Mouse (Mus musculus) CD4-positive, CD25-positive, alpha-beta regulatory T cell, adult 2 months (primary cell): ENCODE data around the gene Inpp5f.
"Not testable (repeated sequence)": the region's sequence is repeated elsewhere in the genome, so short reads cannot be mapped to it uniquely, and the experiment has no call there.

Experiments
- DNase-seq: peaks from one replicate; pipeline ENCODE4 v3.0.0-alpha.2; 2012; ENCODE audit warnings: low read depth, low spot score

The Inpp5f gene

DNA sequence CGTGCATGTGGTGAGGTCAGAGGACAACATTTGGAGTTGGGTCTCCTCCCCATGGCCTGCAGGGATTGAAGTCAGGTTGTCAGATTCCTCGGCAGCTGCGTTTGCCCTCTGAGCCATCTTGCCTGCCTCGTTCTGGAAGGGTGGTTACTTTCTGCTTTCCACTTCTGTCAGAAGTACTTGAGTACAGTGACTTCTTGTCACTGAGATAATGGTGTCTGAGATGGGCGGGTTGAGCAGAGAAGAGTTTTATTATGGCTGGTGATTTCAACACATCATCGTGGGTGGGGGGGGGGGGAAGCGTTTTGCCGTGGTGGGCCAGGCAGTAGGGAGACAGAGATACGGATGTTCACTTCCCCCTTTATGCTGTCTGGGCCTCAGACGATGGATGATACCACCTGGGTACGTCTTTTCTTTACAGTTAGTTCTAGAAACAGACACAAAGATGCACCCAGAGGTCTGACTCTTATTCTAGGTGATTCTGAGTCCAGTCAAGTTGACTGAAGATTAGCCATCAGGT, 53.8 kb downstream of the Inpp5f start:
- no peak for DNase-seq

DNA sequence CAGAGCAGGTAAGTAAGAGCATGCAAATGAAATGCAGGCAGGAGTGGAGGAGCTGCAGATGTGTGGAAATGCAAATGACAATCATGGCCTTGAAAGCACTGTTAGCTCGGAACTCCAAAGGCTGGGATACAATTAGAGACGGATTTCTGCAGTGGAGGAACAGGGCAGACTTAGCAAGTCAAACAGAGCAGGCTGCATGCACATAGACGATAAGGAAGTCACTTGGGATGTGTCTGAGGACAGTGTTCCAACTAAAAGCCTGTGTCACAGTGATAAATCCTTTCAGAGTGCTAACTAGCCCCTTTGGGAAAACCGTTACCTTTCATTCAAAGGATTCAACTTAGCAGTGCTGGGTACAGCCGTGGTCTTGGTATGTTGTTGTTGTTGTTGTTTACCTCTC, 56.7 kb downstream of the Inpp5f start:
- no peak for DNase-seq

DNA sequence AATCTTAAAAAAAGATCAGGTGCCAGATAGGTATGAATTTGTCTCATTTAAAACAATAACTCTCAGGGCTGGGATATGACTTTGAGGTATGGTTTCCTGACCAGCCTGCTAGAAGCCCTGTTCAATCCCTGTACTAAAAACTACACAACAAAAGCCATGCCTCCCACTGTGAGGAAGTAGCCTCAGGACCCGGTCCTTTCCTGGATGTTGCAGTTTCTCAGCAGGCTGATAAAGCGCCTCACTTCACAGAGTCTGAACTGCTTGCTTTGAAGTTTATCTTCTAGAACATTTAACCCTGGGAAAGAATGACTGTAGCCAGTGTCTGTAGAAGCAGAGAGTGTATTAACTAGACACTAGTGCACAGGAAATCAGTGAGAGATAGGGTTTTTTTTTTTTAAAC, 57.7 kb downstream of the Inpp5f start:
- peak; percentile 26 for DNase-seq

DNA sequence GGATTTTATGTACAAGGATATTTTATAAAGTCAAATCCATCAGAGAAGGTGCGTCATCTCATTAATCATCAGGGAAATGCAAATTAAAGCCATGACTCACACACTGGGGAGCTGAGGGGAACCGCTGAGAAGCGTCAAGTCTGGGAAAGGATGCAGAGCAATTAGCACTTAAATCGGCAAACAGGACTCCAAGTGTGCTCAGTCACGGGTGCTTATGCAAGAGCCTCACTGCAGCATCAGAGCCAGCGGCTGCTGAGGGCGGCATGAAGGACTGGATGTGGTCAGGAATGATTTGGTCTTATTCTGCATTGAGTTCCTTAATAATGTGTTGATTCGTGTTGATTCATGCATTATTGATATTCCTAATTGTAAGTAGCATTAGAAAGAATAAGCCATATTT, 60.8 kb downstream of the Inpp5f start:
- DNase-seq, result peak; percentile 15

DNA sequence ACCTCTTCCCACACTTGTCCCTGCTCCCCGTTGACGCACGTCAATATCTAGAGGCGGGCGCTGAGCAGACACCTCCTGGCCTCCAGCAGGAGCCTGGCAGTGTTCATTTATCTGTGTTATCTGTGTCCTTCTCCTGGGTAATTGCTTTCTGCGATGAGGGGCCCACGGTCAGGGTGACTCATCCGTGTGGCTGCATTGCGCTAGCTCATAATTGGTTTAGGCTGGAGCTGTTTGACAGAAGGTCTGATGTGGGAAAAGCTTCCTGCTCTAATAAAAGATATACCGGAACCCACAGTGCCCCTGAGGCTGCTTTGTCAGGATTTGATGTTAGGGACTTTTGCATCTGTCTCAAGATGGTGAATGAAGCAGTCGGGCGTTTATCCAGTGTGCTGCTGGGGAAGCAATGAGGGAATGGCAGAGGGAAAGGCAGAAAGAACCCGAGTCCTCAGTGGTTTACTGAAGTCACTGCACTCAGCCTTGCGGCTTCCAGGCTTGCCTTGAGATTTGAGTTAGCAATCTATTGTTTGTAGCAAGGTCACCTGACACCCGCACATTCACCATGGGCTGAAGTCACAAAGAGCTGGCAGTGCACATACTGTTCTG, 61.4 kb downstream of the Inpp5f start:
- no peak for DNase-seq

DNA sequence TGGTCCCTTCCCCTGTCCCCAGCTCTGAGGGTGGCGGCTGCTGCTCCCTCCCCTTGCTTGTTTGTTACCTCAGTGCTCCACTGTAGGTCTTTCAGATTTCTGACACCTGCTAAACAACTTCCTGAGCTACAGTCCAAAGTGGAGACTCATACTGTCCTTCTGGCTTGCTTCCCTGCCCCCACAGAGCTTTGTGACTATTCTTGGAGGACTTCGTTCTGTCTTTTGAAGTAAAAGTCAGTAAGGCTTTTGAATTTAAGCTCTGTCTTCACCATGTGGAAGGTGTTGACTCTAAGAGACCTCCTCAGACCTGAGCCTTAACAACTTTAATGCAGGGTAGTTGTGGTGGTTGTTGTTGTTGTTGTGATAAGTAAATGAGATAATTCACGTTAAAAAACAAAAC, 67.4 kb downstream of the Inpp5f start:
- no peak for DNase-seq

DNA sequence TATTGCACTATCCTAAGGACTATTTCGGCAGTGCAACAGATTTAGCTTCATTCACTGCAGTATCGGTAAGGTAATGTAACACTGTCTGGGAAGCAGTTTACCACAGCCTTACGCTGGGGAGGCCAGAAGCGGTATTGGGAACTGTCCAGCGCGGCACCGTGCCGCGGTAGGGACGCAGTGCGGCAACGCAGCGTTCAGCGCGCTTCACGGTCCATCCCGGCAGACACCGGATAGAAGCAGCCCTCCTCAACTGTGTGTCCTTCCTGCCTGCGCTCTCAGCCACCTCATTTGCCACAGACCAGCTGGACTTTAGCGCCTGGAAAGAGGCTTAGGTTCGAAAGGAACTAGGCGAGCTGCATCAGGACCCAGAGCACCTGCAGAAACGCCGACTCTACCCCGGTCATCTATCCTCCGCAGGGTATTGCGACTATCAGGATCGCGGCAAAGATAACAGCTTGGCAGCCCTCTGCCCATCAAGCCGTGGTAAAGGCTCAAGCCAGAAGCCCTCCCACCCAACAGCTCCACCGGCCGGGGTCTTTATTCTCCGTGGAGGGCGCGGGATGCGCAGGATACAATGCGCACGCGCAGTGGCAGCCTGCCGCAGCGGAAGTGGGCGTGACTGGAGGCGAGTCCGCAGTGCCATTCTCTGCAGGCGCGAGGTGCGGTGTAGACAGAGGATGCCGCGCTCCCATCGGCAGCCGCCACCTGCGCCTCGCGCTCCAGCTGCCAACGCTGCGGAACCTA, 76.9 kb downstream of the Inpp5f start:
- DNase-seq, result peak; percentile 88

DNA sequence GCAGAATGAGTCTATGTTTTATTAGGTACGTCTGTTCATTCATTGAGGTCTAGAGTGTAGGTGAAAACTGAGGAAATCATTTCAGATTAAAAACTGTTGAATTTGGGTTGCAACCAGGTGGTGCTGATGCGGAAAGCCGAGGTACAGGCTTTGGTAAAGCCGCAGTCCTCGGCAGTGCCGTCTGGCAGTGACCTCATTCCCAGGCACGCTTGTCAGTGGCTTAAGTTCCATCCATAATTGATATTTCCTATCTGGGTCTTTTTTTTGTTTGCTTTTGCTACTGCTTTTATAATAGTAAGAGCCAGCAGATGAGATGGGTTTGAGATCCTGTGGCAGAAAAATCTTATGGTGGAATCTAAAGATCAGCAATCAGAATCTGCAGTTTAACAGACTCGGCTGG, 78.2 kb downstream of the Inpp5f start:
- DNase-seq, result no peak

DNA sequence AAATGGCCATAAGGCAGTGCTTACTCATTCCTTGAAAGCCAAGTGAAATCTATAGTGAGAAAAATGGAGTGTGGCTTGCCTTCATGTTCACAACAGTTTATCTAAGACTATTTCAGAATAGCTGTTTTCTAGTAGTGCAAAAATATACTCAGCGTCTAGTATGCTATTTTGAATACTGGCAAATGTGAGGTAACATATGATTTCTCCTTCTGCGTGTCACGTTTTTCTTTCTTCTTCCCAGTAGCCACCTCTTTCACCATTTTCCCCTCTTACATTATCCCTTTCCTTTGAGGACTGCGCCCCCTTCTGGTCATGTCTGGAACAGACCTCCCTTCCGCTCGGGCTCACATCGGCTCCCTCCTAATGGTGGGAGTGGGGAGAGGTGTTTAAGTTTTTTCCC, 78.9 kb downstream of the Inpp5f start:
- DNase-seq, result peak; percentile 90

DNA sequence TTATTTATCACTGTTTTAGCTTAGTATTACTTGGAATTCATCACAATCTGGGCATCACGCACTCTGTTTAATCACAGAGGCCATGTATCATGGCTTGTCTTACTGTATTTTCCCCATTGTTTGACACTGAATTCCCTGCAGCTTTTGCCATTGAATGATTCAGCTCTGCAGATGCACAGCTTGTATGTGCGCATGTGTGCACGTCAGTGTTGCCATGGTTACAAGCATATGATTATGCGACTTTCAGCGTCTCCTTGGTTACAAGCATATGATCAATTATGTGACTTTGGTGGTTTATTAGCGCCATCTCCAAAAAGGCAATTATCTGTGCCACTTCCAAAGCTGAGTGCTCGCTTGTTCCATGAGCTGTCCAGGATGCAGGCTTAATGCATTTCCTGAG, 79.7 kb downstream of the Inpp5f start:
- DNase-seq, result peak; percentile 31

DNA sequence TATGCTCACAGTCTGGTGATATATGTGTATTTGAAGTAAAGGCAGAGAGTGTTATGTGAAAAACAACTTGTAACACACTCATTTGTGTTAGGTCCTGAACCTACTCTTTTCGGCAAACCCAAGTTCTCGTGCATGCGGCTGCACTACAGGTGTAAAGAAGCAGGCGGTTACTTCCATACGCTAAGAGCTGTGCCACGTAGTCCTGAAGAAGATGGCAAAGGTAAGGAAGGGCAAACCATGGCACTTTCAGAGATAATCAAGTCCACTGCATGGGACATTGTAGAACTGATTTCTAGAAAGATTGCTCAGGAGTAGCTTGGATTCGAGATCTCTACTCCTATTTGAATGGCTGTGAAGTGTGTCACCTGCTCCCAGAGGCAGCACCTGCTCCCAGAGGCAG, 81.0 kb downstream of the Inpp5f start:
- no peak for DNase-seq

DNA sequence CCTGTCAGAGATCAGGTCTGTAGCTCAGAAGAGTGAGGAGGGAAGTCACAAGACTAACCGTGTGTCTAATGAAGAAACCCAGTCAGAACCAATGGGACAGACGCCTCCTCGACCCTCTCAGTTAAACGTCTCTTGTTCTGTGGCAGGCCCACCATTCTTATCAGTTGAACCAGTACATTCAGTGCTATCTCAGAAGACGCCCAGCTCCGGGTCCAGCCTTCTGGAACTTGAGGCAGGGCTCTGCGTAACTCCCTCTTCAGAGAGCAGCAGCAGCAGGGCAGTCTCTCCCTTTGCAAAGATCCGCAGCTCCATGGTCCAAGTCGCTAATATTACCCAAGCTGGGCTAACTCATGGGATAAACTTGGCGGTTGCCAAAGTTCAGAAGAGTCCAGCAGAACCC, 83.7 kb downstream of the Inpp5f start:
- no peak for DNase-seq

DNA sequence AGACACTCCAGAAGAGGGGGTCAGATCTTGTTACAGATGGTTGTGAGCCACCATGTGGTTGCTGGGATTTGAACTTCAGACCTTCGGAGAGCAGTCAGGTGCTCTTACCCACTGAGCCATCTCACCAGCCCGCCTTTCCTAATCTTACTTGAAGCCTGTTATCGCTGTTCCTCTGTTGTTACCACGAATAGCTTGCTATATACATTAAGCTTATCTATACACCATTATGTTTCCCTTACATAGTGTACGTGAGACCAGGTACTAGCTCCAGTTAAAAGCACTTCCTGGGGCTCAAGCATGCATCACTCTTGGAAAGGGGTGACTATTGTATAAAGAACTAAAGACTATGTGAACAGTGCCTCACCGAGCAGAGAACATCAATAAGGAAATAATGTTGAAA, 88.8 kb downstream of the Inpp5f start:
- DNase-seq, result not testable (repeated sequence)

DNA sequence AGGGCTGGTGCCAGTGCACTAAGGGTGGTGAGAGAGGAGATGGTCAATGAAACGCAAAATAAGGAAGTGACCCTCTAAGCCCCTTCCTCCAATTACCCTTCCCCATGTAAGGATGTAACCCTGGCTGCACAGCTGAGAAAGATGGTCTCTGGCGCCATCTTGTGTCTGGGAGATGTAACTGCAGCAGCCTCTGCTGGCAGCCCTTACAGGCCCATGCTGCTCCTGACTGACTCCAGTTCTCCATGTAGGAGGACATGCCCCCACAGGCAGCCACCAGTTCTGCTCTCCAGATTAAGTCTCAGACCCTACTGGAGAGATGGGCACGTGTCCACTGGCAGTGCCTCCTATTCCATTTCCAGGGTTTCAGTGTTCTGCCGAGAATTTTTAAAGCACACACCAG, 94.6 kb downstream of the Inpp5f start:
- peak; percentile 81 for DNase-seq

DNA sequence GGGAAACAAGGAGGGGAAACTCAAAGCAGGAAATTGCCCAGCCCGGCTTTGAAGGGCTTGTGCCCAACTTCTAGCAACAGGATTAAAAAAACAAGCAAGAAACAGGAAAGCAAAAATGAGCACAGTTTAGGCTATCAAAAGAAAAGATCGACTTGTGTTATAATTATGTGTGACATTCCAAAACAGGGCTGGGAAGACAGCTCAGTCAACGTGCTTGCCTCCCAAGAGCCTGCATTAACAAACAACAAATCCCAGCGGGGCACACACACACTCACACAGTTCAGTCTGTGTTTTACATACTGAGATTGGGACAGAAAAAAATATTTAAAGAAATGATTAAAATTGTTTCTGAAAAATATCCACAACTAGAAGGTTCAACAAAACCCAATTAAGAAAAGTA, 106.9 kb downstream of the Inpp5f start:
- DNase-seq, result no peak

DNA sequence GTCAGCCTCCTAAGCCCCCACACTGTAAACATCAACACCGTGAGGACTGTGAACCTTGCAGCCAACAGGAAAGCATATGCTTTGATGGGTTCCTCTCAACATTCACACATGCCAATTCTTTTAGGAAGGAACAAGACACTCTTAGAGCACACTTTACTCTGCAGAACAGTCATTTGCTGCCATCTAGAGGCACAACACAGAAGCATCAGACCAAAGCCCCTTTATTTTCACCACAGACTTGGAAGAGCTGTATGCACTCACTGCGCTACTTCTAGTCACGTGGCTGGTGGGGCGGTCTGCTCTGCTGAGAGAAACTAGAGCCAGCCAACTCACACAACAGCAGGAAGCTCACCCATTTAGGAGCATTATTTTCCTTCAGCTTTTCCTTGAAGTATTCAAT, 113.6 kb downstream of the Inpp5f start:
- DNase-seq, result peak; percentile 82

DNA sequence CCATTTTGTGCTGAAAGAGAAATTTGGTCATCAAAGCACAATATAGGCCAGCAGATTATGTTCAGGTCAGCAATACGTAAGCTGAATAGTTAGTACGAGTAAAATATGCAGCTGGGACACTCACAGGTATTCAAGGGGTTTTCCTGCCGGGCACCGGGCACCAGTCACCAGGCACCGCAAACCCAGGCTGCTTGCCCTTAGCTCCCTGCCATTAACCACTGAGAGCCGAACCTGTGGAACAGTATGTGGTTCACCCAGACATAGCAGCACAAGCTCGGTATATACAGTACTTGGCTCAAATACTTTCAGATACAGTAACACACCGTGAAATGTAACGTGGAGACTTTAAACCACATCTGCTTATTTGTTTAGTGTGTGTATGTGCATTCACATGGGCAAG, 114.1 kb downstream of the Inpp5f start:
- DNase-seq, result no peak

DNA sequence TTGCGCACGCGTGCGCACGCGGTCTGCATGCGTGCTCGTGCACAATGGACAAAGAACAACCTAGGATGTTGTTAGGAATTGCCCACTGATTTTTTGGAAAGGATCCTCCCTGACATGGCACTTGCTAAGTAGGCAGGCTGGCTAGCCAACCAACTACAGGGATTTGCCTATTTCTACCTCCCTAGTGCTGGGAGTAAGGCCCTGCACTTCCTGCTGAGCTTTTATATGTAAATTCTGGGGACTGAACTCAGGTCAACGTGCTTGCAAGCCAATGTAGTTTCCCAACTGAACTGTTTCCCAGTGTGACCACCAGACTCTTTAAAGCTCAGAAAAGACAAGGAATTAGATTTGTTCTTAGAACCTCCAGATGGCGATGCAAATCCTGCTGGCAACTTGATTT, 115.9 kb downstream of the Inpp5f start:
- no peak for DNase-seq

DNA sequence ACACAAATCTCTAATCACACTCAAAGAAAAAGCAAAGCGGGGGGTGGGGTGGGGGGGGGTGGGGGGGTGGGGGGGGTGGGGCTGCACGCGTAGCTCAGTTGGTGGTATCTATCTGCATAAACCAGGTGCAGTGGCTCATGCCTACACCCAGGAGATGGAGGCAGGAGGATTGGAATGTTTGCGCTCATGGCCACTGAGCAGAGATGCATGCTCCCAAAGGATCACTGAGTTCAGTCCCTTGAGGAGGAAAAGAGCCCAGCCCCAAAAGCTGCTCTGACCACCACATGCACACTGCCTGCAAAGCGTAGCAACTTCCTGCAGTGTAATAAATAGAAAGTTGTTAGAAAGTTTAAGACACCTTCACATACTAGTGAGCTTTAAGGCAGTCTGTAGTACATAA, 116.6 kb downstream of the Inpp5f start:
- DNase-seq, result no peak

DNA sequence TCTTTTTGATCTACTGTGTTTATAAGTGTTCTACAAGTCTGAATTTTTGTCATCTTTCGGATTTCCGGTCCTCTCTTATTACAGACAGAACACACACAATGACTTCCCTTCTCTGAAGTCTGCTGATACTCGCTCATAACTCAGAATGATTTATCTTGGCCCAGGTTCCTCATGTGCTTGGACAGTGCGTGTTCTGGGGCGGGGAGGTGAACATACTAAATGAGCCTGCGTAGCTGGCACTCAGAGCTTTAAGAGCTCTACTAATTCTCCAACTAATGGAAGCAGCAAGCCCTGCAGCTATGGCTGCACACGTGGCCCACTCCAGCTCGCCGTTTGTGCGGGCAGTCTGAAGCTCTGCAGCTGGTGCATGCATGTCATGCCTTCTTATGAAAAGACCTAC, 117.6 kb downstream of the Inpp5f start:
- DNase-seq, result peak; percentile 28

DNA sequence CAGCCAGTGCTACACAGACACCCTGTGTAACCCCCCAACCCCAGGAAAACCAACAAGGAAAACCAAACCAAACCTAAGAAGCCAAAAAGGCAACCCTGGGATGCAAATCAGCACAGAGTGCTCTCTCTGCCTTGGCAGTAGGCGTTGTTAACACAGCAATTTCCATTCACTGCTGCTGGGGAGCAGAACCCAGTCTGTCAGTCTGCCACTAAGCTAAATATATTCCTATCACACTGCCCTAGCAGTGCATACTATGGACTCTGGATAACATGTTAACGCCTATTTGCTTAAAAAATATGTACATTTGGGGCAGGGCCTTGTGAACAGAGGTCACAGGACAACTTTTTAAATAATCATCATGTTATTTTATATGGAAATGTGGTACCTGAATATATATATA, 120.5 kb downstream of the Inpp5f start:
- no peak for DNase-seq

DNA sequence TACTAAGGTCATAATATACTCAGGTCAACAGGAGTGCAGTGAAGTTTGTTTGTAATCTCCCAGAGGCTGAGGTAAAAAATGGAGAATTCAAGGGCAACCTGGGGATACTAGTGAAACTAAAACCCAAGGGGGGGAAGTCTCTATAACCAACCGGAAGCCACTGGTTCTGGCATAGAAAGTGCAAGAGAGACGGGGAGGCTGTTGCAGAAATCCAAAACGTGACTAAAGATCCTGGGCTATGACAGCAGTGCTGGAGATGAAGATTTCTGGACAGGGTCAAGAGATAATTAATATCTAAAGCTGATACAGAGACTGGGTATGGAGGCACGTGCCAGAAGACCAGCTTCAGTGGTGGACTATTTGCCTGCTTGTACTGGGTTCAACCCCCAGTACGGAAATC, 126.9 kb downstream of the Inpp5f start:
- peak; percentile 57 for DNase-seq

DNA sequence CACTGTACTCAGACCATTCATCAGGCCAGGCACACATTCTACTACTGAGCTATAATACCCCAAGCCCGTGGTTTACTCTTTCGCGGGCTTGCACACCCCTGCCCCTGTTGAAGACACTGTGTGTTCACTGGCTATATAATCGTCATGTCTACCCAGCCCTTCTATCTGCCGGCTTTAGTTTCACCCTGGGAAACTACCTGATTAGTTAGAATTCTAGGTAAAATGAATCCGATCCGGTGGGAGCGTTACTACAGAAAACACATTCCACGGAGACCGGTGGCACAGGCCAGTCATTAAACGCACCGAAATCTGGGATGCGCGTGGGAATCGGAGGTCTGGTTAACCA, 128.0 kb downstream of the Inpp5f start:
- DNase-seq, result no peak
